Mouse (Mus musculus) embryo, embryonic 10.5 days (tissue): ENCODE data around the gene Anapc15-ps.

Experiments used
- DNase-seq: peaks from one replicate; pipeline ENCODE4 v3.0.0-alpha.2; 2015; ENCODE audit warnings: low spot score

Gene Anapc15-ps

DNA sequence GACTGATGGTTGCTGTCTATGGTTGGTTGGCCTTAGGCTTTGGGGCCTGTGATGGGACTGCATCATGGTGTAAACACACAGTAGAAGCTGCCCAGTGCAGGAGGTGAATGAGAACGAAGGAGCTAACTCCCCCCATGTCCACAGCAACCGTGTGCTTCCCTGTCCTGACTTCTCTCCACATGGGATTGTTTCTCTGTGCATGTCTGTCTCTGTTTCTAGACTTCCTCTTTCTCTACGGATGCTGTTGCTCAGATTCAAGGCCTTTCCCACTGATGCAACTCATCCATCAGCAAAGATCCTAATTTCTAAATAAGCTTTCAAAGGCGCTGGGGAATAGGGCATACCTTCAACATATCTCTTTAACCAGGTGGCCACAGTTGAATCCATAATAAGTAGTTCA lies 3.4 kb downstream of the Anapc15-ps start:
- DNase-seq: no peak

DNA sequence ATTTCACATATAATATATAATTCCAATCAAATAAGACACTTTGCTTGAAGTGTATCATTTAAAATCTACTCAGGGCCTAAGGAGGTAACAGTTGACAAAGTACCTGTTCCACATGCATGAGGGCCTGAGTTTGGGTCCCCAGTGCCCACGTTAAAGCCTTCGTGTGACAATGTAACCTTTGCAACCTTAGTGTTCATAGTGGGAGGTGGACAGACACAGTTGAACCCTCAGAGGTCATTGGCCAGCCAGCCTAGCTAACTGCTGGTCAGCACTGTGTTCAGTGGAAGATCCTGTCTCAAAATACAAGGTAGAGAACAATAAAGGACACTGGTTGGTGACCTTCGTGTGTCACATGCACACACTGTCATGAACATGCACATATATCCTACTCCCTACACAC lies 4.2 kb downstream of the Anapc15-ps start:
- DNase-seq: no peak

DNA sequence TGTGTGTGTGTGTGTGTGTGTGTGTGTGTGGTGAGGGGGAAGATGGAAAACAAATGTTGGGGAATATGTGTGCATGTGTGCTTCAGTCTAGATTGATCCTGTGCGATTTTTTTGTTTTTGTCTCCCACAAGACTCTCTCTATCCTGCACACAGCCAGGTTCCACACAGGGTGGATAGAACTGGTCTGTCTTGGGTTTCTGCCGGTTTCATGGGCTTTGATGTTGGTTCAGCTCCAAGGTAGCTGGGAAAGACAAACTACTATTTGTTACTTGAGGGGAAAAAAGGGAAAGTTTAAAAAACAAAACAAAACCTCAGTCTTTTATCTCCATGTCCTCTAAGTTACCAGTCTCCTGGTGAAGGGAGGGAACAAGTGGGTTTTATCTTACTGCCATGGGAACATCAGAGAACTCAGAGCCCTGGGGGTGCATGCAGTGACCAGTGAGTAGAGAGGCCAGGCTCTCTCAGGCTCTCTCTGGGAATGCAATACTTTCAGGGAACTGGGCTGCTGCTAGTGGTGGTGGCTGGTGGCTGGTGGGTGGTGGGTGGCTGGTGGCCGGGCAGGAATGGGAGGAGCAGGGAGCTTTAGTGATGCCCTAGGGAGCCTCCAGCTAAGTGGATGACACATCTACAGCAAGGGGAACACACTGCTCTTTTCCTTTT lies 5.8 kb downstream of the Anapc15-ps start:
- DNase-seq: no peak

DNA sequence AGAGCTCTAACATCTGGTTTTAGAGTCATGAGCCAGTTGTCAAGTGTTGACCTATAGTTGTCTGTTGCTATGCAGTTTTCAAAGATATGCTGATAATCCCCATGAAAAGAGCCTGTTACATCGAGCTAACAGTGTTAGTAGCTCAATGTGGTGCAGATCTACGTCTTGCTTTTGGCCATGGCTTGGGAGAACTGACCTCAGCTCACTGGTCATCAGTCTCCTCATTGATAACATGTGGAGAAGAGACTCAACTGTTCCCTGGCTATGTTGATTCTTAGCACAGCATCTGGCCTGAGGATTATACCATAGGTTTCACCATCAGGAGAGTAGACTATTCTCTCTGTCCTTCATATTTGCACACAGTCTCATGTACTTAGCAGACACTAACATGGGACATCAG lies 6.5 kb downstream of the Anapc15-ps start:
- no peak for DNase-seq

DNA sequence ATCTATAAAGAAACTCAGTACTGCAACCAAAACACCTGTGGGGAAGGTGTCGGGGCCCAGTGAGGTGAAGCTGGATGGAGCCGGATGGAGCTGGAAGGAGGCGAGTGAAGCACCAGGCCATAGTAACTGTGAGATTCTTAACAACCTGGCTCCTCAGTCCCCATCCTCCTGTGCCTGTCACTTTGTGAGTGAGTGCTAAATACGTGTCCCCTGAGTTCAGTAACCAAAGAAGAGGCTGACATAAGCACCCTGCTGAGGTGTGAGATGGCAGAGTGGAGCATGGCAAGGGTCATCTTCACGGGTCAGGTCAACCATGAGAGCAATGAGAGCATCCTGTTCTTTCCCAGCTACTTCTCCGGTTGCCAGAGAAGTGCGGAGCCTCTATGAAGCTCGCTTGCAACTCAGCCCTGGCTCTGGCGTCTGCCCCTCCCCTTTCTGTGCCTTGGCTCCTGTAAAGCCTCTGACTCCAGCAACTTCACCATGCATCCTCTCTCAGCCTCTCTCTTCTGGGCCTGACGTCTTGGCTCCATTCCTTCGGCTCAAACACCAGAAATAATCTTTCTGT lies 7.7 kb downstream of the Anapc15-ps start:
- DNase-seq: peak; percentile 31

DNA sequence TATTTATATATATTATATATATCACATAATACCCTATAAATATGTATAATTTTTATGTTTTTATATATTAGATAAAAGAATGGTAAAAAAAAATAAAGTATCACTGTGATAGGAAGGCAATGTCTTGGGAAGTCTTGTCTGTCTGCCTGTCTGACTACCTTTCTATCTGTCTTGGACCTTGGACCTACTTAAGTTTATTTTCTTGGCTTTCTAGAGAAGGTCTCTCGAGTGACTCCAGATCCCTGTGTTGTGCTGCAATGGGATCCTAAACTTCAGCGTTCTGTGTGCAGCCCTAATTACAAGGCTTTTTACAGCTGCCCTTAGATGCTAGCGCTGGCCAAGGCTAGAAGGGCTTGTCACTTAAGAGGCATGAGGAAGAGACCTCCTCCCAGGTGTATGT lies 8.6 kb downstream of the Anapc15-ps start:
- DNase-seq: no peak

DNA sequence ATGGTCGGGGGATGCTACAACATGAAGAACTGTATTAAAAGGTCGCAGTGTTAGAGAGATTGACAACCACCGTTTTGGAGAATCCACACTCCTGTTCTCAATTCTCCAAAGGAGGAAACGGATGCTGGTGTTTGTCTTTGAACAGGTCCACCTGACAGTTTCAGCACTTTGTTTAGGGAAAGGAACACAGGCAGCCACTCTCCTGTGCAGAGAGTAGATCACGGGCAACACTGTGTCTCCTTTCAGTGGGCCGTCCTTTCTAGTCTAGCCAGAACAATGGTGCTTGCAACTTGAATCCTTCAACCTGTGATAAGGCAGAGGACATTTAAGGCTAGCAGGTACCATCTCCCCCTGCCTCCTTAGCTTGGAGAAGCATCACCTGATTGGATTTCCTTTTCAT lies 12.9 kb downstream of the Anapc15-ps start:
- no peak for DNase-seq

DNA sequence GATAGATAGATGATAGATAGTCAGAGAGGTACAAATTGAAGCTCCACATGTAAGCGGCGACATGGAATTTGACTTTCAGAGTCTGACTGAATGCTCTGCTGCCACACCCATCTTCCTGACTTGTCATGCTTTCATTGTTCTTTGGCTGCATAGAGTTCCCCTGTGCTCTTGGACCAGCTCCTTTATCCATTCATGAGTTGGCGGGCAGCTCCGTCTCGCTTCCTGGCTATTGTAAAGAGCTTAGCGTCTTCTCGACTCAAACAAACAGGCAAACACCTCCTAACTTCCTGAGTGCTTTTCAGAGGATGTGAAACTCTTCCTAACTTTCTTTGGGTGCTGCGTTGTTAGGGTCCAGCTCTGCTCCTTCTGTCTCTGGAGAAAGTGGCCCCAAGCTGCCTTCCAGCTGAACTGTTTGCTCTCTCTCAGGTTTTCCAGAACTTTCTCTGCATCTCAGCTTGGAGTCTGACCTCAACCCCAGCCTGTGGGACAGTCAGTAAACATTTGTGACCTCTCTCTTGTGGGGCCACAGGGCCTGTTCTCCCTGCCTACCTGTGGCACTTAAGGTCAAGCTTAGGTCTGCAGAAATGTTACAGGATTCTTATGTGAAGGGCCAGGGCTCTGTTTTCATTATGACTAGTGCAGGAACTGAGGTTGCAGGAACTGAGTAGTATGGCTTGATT lies 13.6 kb downstream of the Anapc15-ps start:
- peak; percentile 29 for DNase-seq

DNA sequence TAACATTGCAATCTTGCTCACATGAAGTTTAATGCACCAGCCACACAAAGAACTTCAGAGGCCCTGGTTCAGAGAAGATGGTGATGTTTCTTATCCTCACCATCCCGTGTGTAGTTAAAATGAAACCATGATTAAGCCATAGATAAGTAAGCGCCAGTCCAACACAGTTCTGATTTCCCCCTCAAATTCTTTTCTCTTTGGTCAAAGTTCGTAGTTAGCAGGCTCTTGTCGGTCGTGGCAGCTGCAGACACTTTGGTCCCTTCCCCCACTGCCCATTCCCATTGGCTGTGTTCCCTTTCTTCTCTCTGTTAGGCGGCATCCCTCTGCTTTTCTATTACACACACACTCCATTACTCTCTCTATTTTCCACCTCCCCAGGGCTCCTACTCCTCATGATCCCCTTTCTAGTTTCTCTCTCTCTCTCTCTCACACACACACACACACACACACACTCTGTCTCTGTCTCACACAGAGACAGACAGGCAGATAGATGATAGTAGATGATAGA lies 14.4 kb downstream of the Anapc15-ps start:
- DNase-seq: peak; percentile 23

DNA sequence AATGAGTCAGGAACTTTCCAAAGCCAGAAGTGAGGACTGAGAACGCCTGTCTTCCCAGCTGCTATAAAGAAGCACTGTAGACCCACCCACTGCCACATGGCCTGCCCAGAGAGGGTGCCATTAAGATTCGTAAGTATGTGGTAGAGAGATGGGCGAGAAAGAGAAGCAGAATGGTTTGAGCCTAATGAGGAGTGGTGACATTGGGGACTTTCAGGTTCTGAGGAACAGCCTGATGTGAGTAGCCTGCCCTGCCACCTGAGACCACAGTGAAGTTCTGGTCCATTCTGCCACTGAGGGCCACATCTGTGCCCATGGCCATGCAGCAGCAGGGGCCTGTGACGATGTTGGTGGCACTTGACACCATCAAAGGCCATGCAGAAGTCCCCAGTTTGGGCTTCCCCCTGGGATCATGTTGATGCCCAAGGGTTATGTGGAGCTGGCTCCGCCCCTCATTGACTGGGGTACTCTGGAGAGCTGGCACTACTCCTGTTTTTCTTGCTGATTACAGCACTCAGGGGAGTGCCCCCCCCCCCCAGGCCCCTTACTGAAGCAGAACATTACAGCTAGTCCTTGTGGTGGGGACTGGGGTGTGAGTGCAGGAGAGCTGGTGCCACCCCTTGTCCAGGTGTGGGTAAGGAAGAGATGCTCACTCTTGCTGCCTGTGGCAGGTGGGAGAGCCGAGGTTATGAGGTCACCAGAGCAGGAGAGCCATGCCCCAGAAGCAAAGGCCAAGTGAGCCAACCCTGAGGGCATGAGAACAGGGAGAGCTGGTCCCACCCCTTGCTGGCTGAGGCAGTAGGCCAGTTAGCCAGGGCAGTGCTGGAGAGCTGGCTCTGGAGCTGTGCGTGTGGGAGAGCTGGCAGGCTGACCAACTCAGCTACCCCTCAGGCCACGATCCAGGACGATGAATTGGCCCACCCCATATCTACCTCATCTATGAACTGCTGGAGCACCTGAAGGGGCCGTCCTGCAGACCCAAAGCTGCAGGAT lies 16.7 kb downstream of the Anapc15-ps start:
- no peak for DNase-seq

DNA sequence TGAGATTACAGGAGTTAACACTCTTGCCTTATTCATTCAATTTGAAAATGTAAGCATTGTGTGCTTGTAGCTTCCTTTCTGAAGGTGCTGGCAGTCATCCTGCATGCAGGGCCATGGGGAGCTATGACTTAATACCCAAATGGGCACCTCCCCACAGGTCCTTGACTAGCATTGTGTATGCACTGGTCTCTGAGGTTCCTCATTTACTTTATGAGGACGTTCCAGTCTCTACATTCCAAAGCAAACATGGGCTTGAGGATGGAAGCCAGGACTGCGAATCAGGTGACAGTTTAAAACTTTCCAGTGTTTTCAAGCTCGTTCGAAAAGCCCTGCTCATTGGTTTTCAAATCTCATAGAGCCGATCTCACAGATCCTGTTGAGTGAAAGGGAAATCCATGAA lies 21.1 kb downstream of the Anapc15-ps start:
- DNase-seq: no peak

DNA sequence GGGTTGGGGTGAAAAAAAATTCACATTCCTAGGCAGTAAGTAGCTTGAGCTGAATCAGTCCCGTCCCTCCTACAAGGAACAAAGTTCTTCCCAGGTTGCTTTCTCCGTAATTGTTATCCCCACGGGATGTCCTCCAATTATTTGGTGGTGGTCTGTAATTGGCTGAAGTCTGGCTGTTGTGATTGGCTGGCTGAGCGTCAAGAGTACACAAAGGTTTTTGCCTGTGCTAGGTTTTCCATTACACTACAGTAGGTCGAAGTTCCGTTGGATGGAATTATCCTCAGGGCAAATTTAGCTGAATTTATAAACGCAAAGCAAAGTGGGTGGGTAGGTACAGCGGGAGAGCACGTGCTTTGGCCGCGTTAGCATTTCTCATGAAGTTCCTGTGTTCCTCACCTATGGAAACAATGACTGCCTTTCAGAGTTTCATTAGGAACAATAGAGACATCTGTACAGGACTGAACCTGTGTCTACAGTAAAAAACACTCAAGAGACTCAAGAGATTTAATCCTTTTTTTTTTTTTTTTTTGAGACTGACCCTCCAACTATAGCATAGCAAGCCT lies 24.8 kb downstream of the Anapc15-ps start:
- no peak for DNase-seq

DNA sequence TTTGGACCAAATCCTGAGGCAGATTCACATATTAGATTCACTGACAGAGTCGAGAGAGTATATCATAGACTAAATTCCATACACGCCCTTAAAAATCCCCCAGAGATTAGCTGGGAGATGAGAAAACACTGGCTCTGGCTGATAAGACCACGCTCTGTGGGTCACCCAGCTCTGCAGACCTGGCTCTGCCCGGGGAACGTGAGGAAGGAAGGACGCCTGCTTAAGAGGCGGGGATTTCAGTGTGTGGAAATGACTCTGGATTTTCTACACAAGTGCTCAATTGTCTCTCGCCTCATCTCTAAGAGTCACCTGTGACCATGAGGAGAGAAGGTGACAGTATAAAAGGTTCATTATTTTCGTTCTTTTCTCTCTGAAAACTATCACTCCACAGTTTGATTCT lies 26.1 kb downstream of the Anapc15-ps start:
- no peak for DNase-seq

DNA sequence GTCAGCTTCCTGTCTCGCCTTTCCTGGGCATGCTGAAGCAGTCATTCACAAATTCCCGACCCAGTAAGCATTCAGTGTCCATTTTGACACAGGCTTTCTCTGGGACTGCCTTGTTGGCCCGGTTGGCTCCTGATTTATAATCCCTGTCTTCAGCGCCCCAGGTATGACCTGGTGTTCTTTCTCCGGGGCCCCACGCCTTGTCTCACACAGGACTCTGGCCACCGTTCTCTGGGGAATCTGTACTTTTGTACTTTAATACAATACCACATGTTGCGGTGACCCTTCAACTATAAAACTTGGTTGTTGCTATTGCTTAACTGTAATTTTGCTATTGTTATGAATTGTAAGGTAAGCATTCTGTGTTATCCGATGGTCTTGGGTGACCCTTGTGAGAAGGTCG lies 26.7 kb downstream of the Anapc15-ps start:
- no peak for DNase-seq

DNA sequence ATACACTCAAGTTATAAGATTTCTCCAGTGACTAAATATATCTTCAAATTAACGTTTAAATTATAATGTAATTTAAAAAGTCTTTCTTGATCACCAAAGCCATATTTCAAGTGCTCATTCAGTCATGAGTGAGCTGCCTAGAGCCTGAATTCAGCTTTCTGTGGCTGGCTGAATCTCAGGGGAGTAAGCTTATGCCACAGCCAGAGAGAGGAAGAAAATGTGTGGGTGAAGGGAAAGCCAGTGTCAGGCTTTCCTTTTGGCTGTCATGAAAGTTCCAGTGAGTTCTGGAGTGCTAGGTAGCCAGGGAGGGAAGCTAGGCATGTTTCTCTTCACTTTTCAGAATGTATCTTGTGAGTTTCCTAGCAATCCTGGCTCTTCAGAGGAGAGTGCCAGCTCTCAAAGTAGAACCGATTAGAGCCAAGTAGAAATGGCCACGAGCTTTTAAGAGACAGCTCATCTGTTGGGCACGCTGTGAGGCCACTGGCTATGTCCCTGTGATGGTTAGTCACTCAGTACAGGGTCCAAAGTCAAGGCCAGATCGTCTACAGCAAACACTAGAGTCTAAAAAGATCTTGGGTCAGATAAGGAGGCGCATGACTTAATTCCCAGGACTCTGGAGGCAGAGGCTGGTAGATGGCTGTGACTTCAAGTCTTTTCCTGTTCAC lies 29.4 kb downstream of the Anapc15-ps start:
- DNase-seq: no peak

DNA sequence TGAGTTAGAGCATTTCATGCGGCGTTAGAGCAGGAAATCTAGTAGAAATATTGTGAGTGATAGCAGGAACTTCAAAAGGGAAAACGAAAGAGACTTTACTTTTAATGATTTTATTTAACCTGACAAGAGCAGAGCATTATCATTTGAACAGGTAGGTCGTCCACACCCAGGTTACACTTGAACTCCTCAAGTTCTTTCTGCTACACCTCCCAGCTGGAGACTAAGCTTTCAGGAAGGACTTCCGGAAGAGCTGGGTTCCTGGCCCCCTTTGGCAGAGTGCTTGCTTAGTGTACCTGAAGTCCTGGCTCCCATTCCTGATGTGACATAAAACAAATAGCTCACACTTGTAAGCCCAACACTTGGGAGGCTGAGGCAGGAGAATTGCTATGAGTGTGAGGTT lies 30.2 kb downstream of the Anapc15-ps start:
- no peak for DNase-seq

DNA sequence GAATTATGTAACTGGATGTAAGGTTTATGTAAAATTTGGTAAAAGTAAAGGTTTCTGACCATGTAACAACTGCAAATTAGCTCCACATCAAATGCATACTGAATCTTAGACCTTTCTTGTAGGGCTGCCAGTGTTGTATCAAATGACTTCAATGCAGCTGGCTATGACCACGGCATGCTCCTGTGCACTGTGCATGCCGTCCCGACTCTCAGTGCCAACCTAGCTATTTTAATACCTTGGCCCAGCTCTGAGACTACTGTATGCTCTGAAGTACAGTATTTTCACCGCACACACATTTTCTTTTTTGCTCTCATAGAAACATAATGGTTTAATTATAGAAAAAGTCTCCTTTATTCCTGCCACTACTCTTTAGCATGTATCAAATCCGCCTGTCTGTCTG lies 31.9 kb downstream of the Anapc15-ps start:
- DNase-seq: no peak

DNA sequence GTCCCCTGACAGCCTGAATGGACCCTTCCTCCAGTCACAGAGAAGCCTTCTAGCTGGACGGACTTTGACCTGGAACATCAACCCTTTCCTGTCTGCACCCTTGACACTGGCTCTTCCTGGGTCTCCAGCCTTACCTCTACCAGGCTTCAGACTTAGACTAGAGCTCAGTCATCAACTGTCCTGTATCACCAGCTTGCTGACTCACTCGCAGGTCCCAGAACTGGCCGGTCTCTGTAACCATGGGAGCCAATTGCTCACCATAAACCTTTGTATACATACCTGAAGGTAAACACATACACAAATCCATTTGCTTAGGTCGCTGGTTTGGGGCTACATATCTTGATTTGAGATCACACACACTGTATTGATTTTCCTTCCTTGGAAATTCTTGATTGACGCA lies 33.8 kb downstream of the Anapc15-ps start:
- DNase-seq: no peak

DNA sequence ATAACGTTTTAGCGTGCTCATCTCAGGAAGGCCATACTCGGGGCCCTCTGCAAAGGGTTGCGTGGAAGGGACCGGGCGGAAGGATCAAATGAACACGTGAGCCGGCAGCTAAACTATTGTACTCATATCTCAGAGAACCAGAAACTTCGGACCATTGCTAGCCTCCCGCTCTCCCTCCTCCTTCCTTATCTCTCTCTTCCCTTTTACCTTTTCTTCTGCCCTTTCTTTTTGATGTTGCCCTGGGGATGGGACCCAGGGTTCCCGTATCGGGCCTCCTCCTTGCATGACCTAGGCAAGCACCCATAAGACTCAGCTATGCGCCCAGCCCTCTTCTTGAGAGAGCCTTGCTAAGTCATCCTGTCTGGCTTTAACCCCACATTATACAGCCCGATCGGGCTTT lies 38.5 kb downstream of the Anapc15-ps start:
- DNase-seq: no peak

DNA sequence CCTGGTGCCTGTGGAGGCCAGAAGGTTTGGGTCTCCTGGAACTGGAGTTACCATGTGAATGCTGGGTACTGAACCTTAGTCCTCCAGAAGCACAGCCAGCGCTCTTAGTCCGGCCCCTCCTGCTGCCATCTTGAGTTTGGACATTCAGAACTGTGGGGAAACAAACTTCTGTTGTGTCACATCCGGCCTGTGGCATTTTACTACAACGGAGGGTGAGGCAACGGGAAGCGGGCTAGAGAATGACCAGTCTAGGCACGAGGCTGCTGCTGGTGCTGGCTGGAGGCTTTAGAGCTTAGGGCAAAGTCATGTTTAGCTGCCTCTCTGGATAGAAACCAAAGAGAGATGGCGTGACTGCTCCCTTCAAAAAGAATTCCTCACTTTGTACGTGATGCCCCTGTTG lies 39.0 kb downstream of the Anapc15-ps start:
- no peak for DNase-seq

DNA sequence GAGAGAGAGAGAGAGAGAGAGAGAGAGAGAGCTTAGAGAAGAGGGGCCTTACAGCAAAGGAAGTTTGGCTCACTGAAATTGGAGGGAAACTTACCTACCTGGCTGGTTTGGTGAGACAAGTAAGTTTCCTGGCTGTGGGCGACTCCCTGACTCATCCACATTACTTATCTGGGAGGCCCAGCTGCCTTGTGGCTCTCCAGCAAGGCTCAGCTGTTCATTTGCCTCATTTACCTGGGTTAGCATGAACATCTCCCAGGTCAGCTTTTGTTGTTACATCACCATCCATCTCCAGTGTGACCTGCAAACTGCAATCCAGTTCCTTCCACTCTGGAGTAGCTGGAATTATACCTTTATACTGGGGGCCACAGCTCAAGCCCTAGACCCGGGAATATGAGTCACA lies 41.7 kb downstream of the Anapc15-ps start:
- no peak for DNase-seq
